Mouse (Mus musculus): Measurements from ENCODE around the gene Tbl3.

- TF ChIP-seq POLR2A (IDR thresholded peaks at IDR 0.05; ENCODE audit: control insufficient read depth, low read depth, low read length), result no peak
- no peak for TF ChIP-seq CTCF (IDR thresholded peaks at IDR 0.05; ENCODE audit: control insufficient read depth, insufficient read depth, insufficient replicate concordance, low read depth, low read length)
Observed at GRCm38 (mm10) chr17:24650766-24651165, 56.7 kb downstream of the Tbl3 start.
